In genomic region chr12:76623374-76623773, GRCm38 (mm10) we compare ENCODE assay signal across 21 mouse cellular contexts.
A peak's percentile ranks its signal among the peaks of the same experiment; 100 is the strongest.
DNase-seq lines count a peak whose midpoint lies in the region; ATAC-seq lines count a peak whose summit lies in the region.
"Had no signal": no experiment of that assay in that cellular context is flagged by ENCODE, and none has a peak within 500 bp of the region (broad histone marks: within the 10 kb centered on the region; RNA-seq: fewer than 3 reads in every experiment).

No protein-coding gene starts in this region.

- H3K4me3 ChIP-seq in kidney, embryonic 14.5 days (ENCODE audit: low read length): no peak overlapping the region
- H3K4me3 ChIP-seq: forebrain, embryonic 13.5 days; heart, embryonic 15.5 days; liver, embryonic 13.5 days; myocyte; neural tube, embryonic 13.5 days had no signal

- H3K4me1 ChIP-seq in kidney, embryonic 14.5 days (ENCODE audit: control insufficient read depth, insufficient read depth, low read length): no peaks in the 10 kb centered on the region
- H3K4me1 ChIP-seq: liver, embryonic 13.5 days had no signal

- H3K9me3 ChIP-seq in kidney, embryonic 14.5 days (ENCODE audit: control insufficient read depth, low read length): no peaks in the 10 kb centered on the region
- H3K9me3 ChIP-seq: forebrain, embryonic 13.5 days; heart, embryonic 15.5 days; liver, embryonic 13.5 days; neural tube, embryonic 13.5 days had no signal

- 83% methylated on average over 6 of the region's 6 CpGs for WGBS in kidney, embryonic 14.5 days

- no peak overlapping the region for H3K9ac ChIP-seq in kidney, embryonic 14.5 days (ENCODE audit: low read depth, low read length)
- H3K9ac ChIP-seq: forebrain, embryonic 13.5 days; heart, embryonic 15.5 days; liver, embryonic 13.5 days; neural tube, embryonic 13.5 days had no signal

- H3K36me3 ChIP-seq in kidney, embryonic 14.5 days (ENCODE audit: control insufficient read depth, insufficient read depth, low read length): no peaks in the 10 kb centered on the region
- H3K36me3 ChIP-seq: heart, embryonic 15.5 days; neural tube, embryonic 13.5 days had no signal

- no peak for DNase-seq in kidney, postnatal 36 days
- peak; percentile 34 for DNase-seq in right cerebral cortex, adult 18-20 months
- DNase-seq in right cerebral cortex, postnatal 14 days: no peak
- peak; percentile 42 to 49 for DNase-seq in layer of hippocampus, postnatal 14 days (ENCODE audit: low spot score in 2 of 2)
- peak; percentile 48 for DNase-seq in retina, postnatal 7 days (ENCODE audit: low read depth, low spot score)
- DNase-seq in heart, postnatal 10 days: no peak
- DNase-seq: adrenal gland, adult 2 months; cerebellum, adult 8-10 months; heart, postnatal 4 days; kidney, adult 2 months; kidney, postnatal 10 days; liver, embryonic 13.5 days; lung, adult 2 months; lung, postnatal 14 days; midbrain, embryonic 14.5 days; thymus, adult 2 months had no signal

- no peak overlapping the region for H3K27ac ChIP-seq in kidney, embryonic 14.5 days (ENCODE audit: low read depth, low read length)
- H3K27ac ChIP-seq: forebrain, embryonic 13.5 days; heart, embryonic 15.5 days; liver, embryonic 13.5 days; neural tube, embryonic 13.5 days had no signal

- H3K4me2 ChIP-seq in kidney, embryonic 14.5 days (replicated peaks; ENCODE audit: low read depth, low read length): no peak overlapping the region
- H3K4me2 ChIP-seq: forebrain, embryonic 13.5 days; heart, embryonic 15.5 days; liver, embryonic 13.5 days; neural tube, embryonic 13.5 days had no signal

- peak; percentile 68; the same call in 1 of the 2 replicates for ATAC-seq in kidney, embryonic 14.5 days (ENCODE audit: low FRiP score, low TSS enrichment)
- ATAC-seq: forebrain, embryonic 13.5 days had no signal

- H3K27me3 ChIP-seq in kidney, embryonic 14.5 days (ENCODE audit: control insufficient read depth, insufficient read depth, low read length): no peaks in the 10 kb centered on the region
- H3K27me3 ChIP-seq: forebrain, embryonic 13.5 days; heart, embryonic 15.5 days; liver, embryonic 13.5 days; neural tube, embryonic 13.5 days had no signal

- intact Hi-C loops in heart, postnatal 10 days (cut with DNase I): no loop called here

Comparison
In these comparisons a context has a peak if more than half of its experiments do, and no peak if none do; other contexts are left out.
1. DNase-seq: peak in right cerebral cortex, adult 18-20 months (single experiment), layer of hippocampus, postnatal 14 days (2 of 2) and retina, postnatal 7 days (single experiment); none in kidney, postnatal 36 days (0 of 2), right cerebral cortex, postnatal 14 days (single experiment) and heart, postnatal 10 days (0 of 2).